Mouse (Mus musculus): ENCODE results near the gene Tecpr1. TPM values are rescaled to one million over a fixed set of nuclear protein-coding genes. Genes with fewer than 3 reads are reported as not detected.
A peak's percentile ranks its signal among the peaks of the same experiment; 100 is the strongest.

Gene Tecpr1
- total RNA-seq (2021), result 10 to 100 TPM; 15.4 to 19.1 TPM
- long read RNA-seq, experiment 1, full-length matches to known transcripts, result 33 of 41 reads
- long read RNA-seq, experiment 1, partial matches to known transcripts, result 4 of 41 reads
- long read RNA-seq, experiment 1, other reads (novel, unspliced or antisense), result 4 of 41 reads
- long read RNA-seq, experiment 2, full-length matches to known transcripts, result 31 of 42 reads
- long read RNA-seq, experiment 2, partial matches to known transcripts, result 4 of 42 reads
- long read RNA-seq, experiment 2, other reads (novel, unspliced or antisense), result 7 of 42 reads

GRCm38 (mm10) chr5:144223503-144223862, at the start of gene Tecpr1:
Gene Tecpr1, minus strand, starts transcription at chr5:144223615.
- intact Hi-C loops (cut with DNase I), result loop anchor here (2.0 to 10.0 kb wide), 2 partner anchors 31 to 1109 kb away; partner anchors contain the start of gene Rnf216

GRCm38 (mm10) chr5:144271772-144272171, 48.4 kb upstream of the Tecpr1 start:
- no peak overlapping the region for H3K4me3 ChIP-seq
- TF ChIP-seq CTCF (IDR thresholded peaks at IDR 0.05), result no peak
- no peak overlapping the region for H3K27ac ChIP-seq
- DNase-seq, result no peak
- intact Hi-C loops (cut with DNase I), result no loop called here

More at GRCm38 (mm10) chr5:144223503-144223862, at the start of gene Tecpr1:
- DNase-seq, result peak; percentile 98
- no peak for TF ChIP-seq CTCF (IDR thresholded peaks at IDR 0.05)
- peak within 1 kb of the TSS; percentile 96 for H3K4me3 ChIP-seq
- H3K27ac ChIP-seq, result peak within 1 kb of the TSS; percentile 92

- no peak overlapping the region for H3K27ac ChIP-seq
- no peak overlapping the region for H3K4me3 ChIP-seq
- intact Hi-C loops (cut with DNase I), result no loop called here
- TF ChIP-seq CTCF (IDR thresholded peaks at IDR 0.05), result no peak
- no peak for DNase-seq
Measured at GRCm38 (mm10) chr5:144271118-144271517, 47.7 kb upstream of the Tecpr1 start.

GRCm38 (mm10) chr5:144270420-144270819, 47.0 kb upstream of the Tecpr1 start:
- DNase-seq, result no peak
- no peak overlapping the region for H3K27ac ChIP-seq
- TF ChIP-seq CTCF (IDR thresholded peaks at IDR 0.05), result no peak
- H3K4me3 ChIP-seq, result no peak overlapping the region
- intact Hi-C loops (cut with DNase I), result no loop called here

GRCm38 (mm10) chr5:144269926-144270325, 46.5 kb upstream of the Tecpr1 start:
- no peak for DNase-seq
- intact Hi-C loops (cut with DNase I), result loop anchor here (5.0 kb wide), 1 partner anchor 112 kb away; no protein-coding TSS in a partner anchor
- no peak overlapping the region for H3K27ac ChIP-seq
- H3K4me3 ChIP-seq, result no peak overlapping the region
- no peak for TF ChIP-seq CTCF (IDR thresholded peaks at IDR 0.05)

- intact Hi-C loops (cut with DNase I), result loop anchor here (5.0 kb wide), 1 partner anchor 115 kb away; no protein-coding TSS in a partner anchor
- TF ChIP-seq CTCF (IDR thresholded peaks at IDR 0.05), result peak; percentile 58
- H3K27ac ChIP-seq, result no peak overlapping the region
- H3K4me3 ChIP-seq, result no peak overlapping the region
- DNase-seq, result peak; percentile 56
Measured at GRCm38 (mm10) chr5:144267535-144268241, 44.3 kb upstream of the Tecpr1 start.

- no peak for DNase-seq
- Histone ChIP-seq H3K27ac (no peak overlapping the region), H3K4me3 (no peak overlapping the region)
- intact Hi-C loops (cut with DNase I), result no loop called here
- TF ChIP-seq CTCF (IDR thresholded peaks at IDR 0.05), result no peak
Measured at GRCm38 (mm10) chr5:144263496-144263895, 40.1 kb upstream of the Tecpr1 start.

- H3K4me3 ChIP-seq, result no peak overlapping the region
- TF ChIP-seq CTCF (IDR thresholded peaks at IDR 0.05), result no peak
- no peak overlapping the region for H3K27ac ChIP-seq
- intact Hi-C loops (cut with DNase I), result no loop called here
- DNase-seq, result no peak
Measured at GRCm38 (mm10) chr5:144263082-144263481, 39.7 kb upstream of the Tecpr1 start.

GRCm38 (mm10) chr5:144261829-144262228, 38.4 kb upstream of the Tecpr1 start:
- DNase-seq, result no peak
- Histone ChIP-seq H3K4me3 (no peak overlapping the region), H3K27ac (no peak overlapping the region)
- intact Hi-C loops (cut with DNase I), result no loop called here
- no peak for TF ChIP-seq CTCF (IDR thresholded peaks at IDR 0.05)

GRCm38 (mm10) chr5:144261309-144261708, 37.9 kb upstream of the Tecpr1 start:
- no peak overlapping the region for H3K27ac ChIP-seq
- intact Hi-C loops (cut with DNase I), result no loop called here
- DNase-seq, result no peak
- TF ChIP-seq CTCF (IDR thresholded peaks at IDR 0.05), result no peak
- H3K4me3 ChIP-seq, result no peak overlapping the region

GRCm38 (mm10) chr5:144260464-144260863, 37.0 kb upstream of the Tecpr1 start:
- DNase-seq, result no peak
- intact Hi-C loops (cut with DNase I), result no loop called here
- H3K27ac ChIP-seq, result no peak overlapping the region; the same call in 1 of the 2 replicates
- no peak overlapping the region for H3K4me3 ChIP-seq
- no peak for TF ChIP-seq CTCF (IDR thresholded peaks at IDR 0.05)

GRCm38 (mm10) chr5:144259228-144259627, 35.8 kb upstream of the Tecpr1 start:
- intact Hi-C loops (cut with DNase I), result loop anchor here (5.0 kb wide), 2 partner anchors 52 to 98 kb away; partner anchors contain the start of gene Baiap2l1
- peak overlapping the region; percentile 93; the same call in 1 of the 2 replicates for H3K27ac ChIP-seq
- peak overlapping the region; percentile 87 for H3K4me3 ChIP-seq
- no peak for DNase-seq
- no peak for TF ChIP-seq CTCF (IDR thresholded peaks at IDR 0.05)

- Histone ChIP-seq H3K27ac (peak overlapping the region; percentile 93), H3K4me3 (peak overlapping the region; percentile 87)
- intact Hi-C loops (cut with DNase I), result loop anchor here (5.0 kb wide), 2 partner anchors 51 to 99 kb away; partner anchors contain the start of gene Baiap2l1
- DNase-seq, result no peak
- no peak for TF ChIP-seq CTCF (IDR thresholded peaks at IDR 0.05)
Measured at GRCm38 (mm10) chr5:144258687-144259086, 35.3 kb upstream of the Tecpr1 start.
